Mouse (Mus musculus): ENCODE data around the gene Cyp2w1. TPM values are rescaled to one million over a fixed set of nuclear protein-coding genes. Genes with fewer than 3 reads are reported as not detected.
A peak's percentile ranks its signal among the peaks of the same experiment; 100 is the strongest.

Gene Cyp2w1
- polyA plus RNA-seq, 1 experiment, result 2.0 TPM

DNA sequence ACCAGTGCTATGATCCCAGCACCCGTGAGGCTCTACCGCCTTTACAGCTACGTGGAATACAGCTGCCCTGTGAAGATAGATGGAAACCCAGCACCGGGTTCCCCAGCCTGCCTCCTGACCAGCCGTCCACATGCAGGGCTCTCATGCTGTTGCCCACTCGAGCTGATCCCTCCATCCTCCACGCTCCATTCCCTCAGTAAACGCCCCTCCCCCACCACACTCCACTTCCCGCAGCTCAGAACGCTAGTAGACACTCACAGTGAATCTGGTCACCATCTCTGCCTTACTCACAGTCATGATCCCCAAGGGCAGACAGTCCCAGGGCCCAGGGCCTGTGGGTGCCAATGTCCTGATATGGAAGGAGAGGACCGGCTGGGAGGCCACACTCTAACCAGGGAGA, 13.5 kb upstream of the Cyp2w1 start:
- H3K4me1 ChIP-seq (ENCODE audit: control insufficient read depth, insufficient read depth, insufficient read length, low read length), result peaks cover 10% of the 10 kb centered on the region
- WGBS, result 82% methylated on average over 11 of the region's 11 CpGs
- no peak overlapping the region for H3K4me3 ChIP-seq (ENCODE audit: low read depth, low read length)
- H3K27me3 ChIP-seq (ENCODE audit: control insufficient read depth, insufficient read depth, low read length), result no peaks in the 10 kb centered on the region
- TF ChIP-seq CTCF (IDR thresholded peaks at IDR 0.05; ENCODE audit: extremely low read depth, insufficient read length, insufficient replicate concordance, low read depth, low read length), result no peak
- no peak for TF ChIP-seq POLR2A (IDR thresholded peaks at IDR 0.05; ENCODE audit: low read depth, low read length)
- no peak overlapping the region for H3K27ac ChIP-seq (ENCODE audit: insufficient read depth, low read depth, low read length)
- H3K36me3 ChIP-seq (ENCODE audit: control insufficient read depth, insufficient read depth, low read length), result peaks cover 43% of the 10 kb centered on the region

DNA sequence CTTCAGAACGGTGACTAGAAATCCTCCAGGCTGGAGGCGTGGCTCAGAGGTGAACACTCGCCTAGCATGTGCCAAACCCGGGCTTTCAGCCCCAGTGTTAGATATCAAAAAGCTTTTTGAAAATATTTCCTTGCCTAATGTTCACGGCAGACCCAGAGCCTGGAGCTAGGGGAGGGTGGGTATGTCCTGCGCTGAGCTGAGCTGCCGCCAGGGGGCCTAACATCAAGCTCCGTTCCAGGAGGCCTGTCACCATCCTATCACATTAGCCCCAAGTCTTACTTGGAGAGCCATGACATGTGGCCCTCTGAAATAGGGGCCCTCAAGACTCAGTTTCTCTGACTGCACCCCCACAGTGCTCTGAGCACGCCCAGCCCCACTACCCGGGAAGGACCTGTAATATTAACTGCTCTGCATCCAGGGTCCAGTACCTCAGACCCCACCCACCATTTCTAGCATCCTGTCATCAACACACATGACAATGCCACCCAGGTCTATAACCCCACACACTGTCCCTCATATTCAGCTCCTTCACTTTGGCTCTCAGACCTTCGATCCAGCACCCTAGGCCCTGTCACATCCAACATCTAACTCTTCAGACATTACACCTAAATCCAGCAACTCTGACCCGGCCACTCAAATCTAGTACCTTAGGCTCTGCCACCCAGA, 8.3 kb upstream of the Cyp2w1 start:
- peaks cover 28% of the 10 kb centered on the region; the same call in 1 of the 2 replicates for H3K4me1 ChIP-seq (ENCODE audit: control insufficient read depth, insufficient read depth, insufficient read length, low read length)
- H3K27me3 ChIP-seq (ENCODE audit: control insufficient read depth, insufficient read depth, low read length), result no peaks in the 10 kb centered on the region
- 2% methylated on average over 12 of the region's 12 CpGs for WGBS
- H3K36me3 ChIP-seq (ENCODE audit: control insufficient read depth, insufficient read depth, low read length), result peaks cover 23% of the 10 kb centered on the region
- H3K4me3 ChIP-seq (ENCODE audit: low read depth, low read length), result peak overlapping the region; percentile 93
- TF ChIP-seq CTCF (IDR thresholded peaks at IDR 0.05; ENCODE audit: extremely low read depth, insufficient read length, insufficient replicate concordance, low read depth, low read length), result peak; percentile 89
- no peak for TF ChIP-seq POLR2A (IDR thresholded peaks at IDR 0.05; ENCODE audit: low read depth, low read length)
- H3K27ac ChIP-seq (ENCODE audit: insufficient read depth, low read depth, low read length), result 0 out of 2 replicates have a peak overlapping the region, but pooled peaks have one; percentile 67

DNA sequence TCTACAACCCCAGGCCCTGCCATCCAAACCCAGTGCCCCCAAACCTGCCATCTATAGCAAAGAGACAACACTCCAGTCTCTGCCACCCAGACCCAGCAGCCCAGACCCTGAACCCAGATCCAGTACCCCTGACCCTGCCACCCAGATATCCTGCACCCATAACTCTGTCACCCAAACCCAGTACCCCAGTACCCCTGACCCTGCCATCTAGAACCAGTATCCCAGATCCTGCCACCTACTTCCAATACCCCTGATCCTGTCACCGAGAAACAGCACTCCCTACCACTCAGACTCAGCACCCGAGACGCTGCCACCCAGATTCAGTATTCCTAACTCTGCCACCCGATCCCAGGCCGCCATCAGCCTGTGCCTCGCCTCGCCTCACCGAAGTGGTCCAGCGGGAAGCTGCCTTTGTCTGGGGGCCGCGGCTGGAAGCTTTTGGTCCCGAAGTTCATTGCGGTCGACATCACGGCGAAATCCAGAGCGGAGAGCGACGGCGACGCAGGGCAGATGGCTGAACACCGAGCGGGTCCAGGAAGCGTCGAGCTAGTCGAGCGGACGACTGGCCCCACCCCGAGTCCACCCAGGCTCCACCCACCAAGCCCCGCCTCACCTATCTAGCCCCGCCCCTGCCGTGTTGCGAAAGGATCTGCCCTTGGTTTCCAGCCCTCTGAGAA, 7.6 kb upstream of the Cyp2w1 start:
- H3K4me3 ChIP-seq (ENCODE audit: low read depth, low read length), result peak overlapping the region; percentile 93
- peak; percentile 59; the same call in 1 of the 2 replicates for TF ChIP-seq POLR2A (IDR thresholded peaks at IDR 0.05; ENCODE audit: low read depth, low read length)
- no peak for TF ChIP-seq CTCF (IDR thresholded peaks at IDR 0.05; ENCODE audit: extremely low read depth, insufficient read length, insufficient replicate concordance, low read depth, low read length)
- peak overlapping the region; percentile 67 for H3K27ac ChIP-seq (ENCODE audit: insufficient read depth, low read depth, low read length)
- H3K36me3 ChIP-seq (ENCODE audit: control insufficient read depth, insufficient read depth, low read length), result peaks cover 17% of the 10 kb centered on the region
- no peaks in the 10 kb centered on the region for H3K27me3 ChIP-seq (ENCODE audit: control insufficient read depth, insufficient read depth, low read length)
- WGBS, result 0% methylated on average over 33 of the region's 33 CpGs
- H3K4me1 ChIP-seq (ENCODE audit: control insufficient read depth, insufficient read depth, insufficient read length, low read length), result peaks cover 31% of the 10 kb centered on the region; the same call in 1 of the 2 replicates

DNA sequence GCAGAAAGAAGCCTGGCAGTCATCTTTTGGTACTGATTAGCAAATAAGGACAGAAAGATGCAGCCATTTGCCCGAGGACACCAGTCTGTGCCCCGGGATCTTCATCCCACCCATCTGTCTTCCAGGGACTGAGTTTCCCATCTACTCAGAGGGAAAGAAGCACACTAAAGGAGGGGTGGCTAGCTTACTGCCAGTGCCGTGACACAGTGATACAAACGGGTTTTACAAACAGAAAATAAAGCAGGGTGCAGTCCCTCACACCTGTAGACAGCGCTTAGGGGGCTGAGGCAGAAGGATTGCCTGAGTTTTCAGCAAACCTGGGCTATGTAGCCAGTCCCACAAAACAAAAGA, 7.1 kb upstream of the Cyp2w1 start:
- H3K4me1 ChIP-seq (ENCODE audit: control insufficient read depth, insufficient read depth, insufficient read length, low read length), result peaks cover 31% of the 10 kb centered on the region; the same call in 1 of the 2 replicates
- H3K36me3 ChIP-seq (ENCODE audit: control insufficient read depth, insufficient read depth, low read length), result peaks cover 14% of the 10 kb centered on the region
- peak overlapping the region; percentile 23; the same call in 1 of the 2 replicates for H3K4me3 ChIP-seq (ENCODE audit: low read depth, low read length)
- 4% methylated on average over 5 of the region's 5 CpGs for WGBS
- H3K27ac ChIP-seq (ENCODE audit: insufficient read depth, low read depth, low read length), result peak overlapping the region; percentile 54
- TF ChIP-seq CTCF (IDR thresholded peaks at IDR 0.05; ENCODE audit: extremely low read depth, insufficient read length, insufficient replicate concordance, low read depth, low read length), result no peak
- no peak for TF ChIP-seq POLR2A (IDR thresholded peaks at IDR 0.05; ENCODE audit: low read depth, low read length)
- no peaks in the 10 kb centered on the region for H3K27me3 ChIP-seq (ENCODE audit: control insufficient read depth, insufficient read depth, low read length)

DNA sequence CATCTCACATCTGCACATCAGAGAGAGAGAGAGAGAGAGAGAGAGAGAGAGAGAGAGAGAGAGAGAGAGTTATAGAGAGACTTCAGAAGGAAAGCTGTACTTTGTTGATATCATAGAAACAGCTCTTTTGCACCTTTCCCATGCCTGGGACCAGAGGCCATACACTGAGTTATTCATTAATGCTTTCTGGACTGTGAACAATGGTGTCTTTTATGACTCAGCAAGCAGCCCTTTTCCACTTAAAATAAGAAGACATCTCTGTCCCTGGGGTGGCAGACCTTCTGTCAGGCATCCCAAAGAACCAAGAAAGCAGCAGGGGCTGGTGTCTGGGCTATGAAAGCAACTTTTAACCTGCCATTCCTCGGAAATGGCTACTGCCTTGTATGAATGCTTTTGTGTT, 5.2 kb upstream of the Cyp2w1 start:
- no peak overlapping the region for H3K4me3 ChIP-seq (ENCODE audit: low read depth, low read length)
- 36% methylated on average over 1 of the region's 1 CpGs for WGBS
- no peaks in the 10 kb centered on the region for H3K27me3 ChIP-seq (ENCODE audit: control insufficient read depth, insufficient read depth, low read length)
- peaks cover 37% of the 10 kb centered on the region for H3K4me1 ChIP-seq (ENCODE audit: control insufficient read depth, insufficient read depth, insufficient read length, low read length)
- peaks cover 3% of the 10 kb centered on the region for H3K36me3 ChIP-seq (ENCODE audit: control insufficient read depth, insufficient read depth, low read length)
- TF ChIP-seq POLR2A (IDR thresholded peaks at IDR 0.05; ENCODE audit: low read depth, low read length), result no peak
- no peak for TF ChIP-seq CTCF (IDR thresholded peaks at IDR 0.05; ENCODE audit: extremely low read depth, insufficient read length, insufficient replicate concordance, low read depth, low read length)
- peak overlapping the region; percentile 77 for H3K27ac ChIP-seq (ENCODE audit: insufficient read depth, low read depth, low read length)

DNA sequence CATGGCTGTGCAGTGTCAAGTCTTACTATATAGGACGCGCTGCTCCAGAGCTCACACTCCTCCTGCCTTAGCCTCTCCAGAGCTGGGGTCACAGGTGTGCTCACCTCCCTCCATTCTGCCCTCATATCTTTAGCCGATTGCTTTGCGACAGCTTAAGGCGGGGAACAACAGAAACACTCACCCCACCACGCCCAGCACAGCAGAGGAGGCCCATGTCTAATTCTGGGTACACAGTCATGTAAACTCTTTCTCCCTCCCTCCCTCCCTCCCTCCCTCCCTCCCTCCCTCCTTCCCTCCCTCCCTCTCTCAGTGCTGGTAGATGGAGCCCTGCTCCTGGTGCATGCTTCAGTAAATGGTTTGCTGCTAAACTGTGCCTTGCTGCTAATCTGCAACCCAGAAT, 2.7 kb upstream of the Cyp2w1 start:
- TF ChIP-seq CTCF (IDR thresholded peaks at IDR 0.05; ENCODE audit: extremely low read depth, insufficient read length, insufficient replicate concordance, low read depth, low read length) (no peak), POLR2A (IDR thresholded peaks at IDR 0.05; ENCODE audit: low read depth, low read length) (no peak)
- no peak overlapping the region for H3K27ac ChIP-seq (ENCODE audit: insufficient read depth, low read depth, low read length)

DNA sequence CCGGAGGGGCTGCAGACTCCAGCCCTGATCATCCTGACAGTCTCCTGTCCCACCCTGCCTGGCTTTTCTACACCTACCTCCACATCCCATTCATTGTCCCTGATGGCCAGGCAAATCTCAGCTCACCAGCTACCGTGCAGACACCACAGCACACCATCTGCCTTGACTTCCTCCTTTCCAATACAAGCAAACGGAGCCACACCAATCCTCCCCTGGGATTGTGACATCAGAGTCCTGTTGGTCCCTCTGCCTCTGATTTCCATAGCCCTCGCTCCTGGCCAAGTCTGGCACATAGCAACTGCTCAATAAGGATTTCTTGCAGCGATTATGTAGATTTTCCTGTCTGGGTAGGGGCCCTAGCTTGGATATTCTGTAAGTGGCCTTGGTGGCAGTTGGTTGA, 1.3 kb upstream of the Cyp2w1 start, which contains the start of gene Cox19:
Cox19 (minus strand) TSS at position 285 of the 400 bp plus-strand sequence.
- WGBS, result 22% methylated on average over 5 of the region's 5 CpGs
- H3K27me3 ChIP-seq (ENCODE audit: control insufficient read depth, insufficient read depth, low read length), result no peaks in the 10 kb centered on the region
- no peak within 1 kb of the TSS for H3K4me3 ChIP-seq (ENCODE audit: low read depth, low read length)
- H3K27ac ChIP-seq (ENCODE audit: insufficient read depth, low read depth, low read length), result peak within 1 kb of the TSS; percentile 6; the same call in 1 of the 2 replicates
- TF ChIP-seq POLR2A (IDR thresholded peaks at IDR 0.05; ENCODE audit: low read depth, low read length) (no peak), CTCF (IDR thresholded peaks at IDR 0.05; ENCODE audit: extremely low read depth, insufficient read length, insufficient replicate concordance, low read depth, low read length) (no peak)
- H3K36me3 ChIP-seq (ENCODE audit: control insufficient read depth, insufficient read depth, low read length), result no peaks in the 10 kb centered on the region
- peaks cover 48% of the 10 kb centered on the region for H3K4me1 ChIP-seq (ENCODE audit: control insufficient read depth, insufficient read depth, insufficient read length, low read length)

More for the DNA sequence above, 2.7 kb upstream of the Cyp2w1 start:
- no peak overlapping the region for H3K4me3 ChIP-seq (ENCODE audit: low read depth, low read length)
- peaks cover 49% of the 10 kb centered on the region for H3K4me1 ChIP-seq (ENCODE audit: control insufficient read depth, insufficient read depth, insufficient read length, low read length)
- WGBS, result 23% methylated on average over 6 of the region's 6 CpGs
- no peaks in the 10 kb centered on the region for H3K27me3 ChIP-seq (ENCODE audit: control insufficient read depth, insufficient read depth, low read length)
- H3K36me3 ChIP-seq (ENCODE audit: control insufficient read depth, insufficient read depth, low read length), result no peaks in the 10 kb centered on the region
